Mouse (Mus musculus) liver, adult 2 months (tissue): ENCODE measurements around the gene Gm47995. TPM values are rescaled to one million over a fixed set of nuclear protein-coding genes. Genes with fewer than 3 reads are reported as not detected.

Experiments
- DNase-seq: peaks from one replicate; pipeline ENCODE4 v3.0.0-alpha.2; 2011; ENCODE audit warnings: low read depth, low spot score; ENCODE audit errors: extremely low read depth
- H3K27ac ChIP-seq: fragments of 200-500 bp; replicated peaks from 2 replicates; pipeline ENCODE4 v1.5.1; 2012; ENCODE audit warnings: low read depth, mild to moderate bottlenecking, control low read depth, inconsistent platforms, low read length; ENCODE audit not compliant: insufficient read depth
- H3K27me3 ChIP-seq: fragments of 200-500 bp; 2 replicates; pipeline ENCODE4 v1.6.1; 2012; ENCODE audit warnings: mild to moderate bottlenecking, moderate library complexity, low read length, inconsistent platforms; ENCODE audit not compliant: control insufficient read depth, insufficient read depth
- H3K36me3 ChIP-seq: fragments of 200-500 bp; 2 replicates; pipeline ENCODE4 v1.6.1; 2012; ENCODE audit warnings: low read length, inconsistent platforms; ENCODE audit not compliant: control insufficient read depth, insufficient read depth
- H3K4me1 ChIP-seq: fragments of 200-500 bp; 2 replicates; pipeline ENCODE4 v1.6.1; 2011; ENCODE audit warnings: low read length; ENCODE audit not compliant: control insufficient read depth, insufficient read depth
- H3K4me3 ChIP-seq: fragments of 200-500 bp; 2 replicates; pipeline ENCODE4 v1.5.1; 2011; ENCODE audit warnings: low read depth, mild to moderate bottlenecking, control low read depth, low read length, moderate library complexity; ENCODE audit not compliant: insufficient read depth
- H3K79me2 ChIP-seq: fragments of 200-500 bp; 2 replicates; pipeline ENCODE4 v1.6.1; 2012; ENCODE audit warnings: inconsistent platforms, mild to moderate bottlenecking, low read length, moderate library complexity; ENCODE audit not compliant: control insufficient read depth, insufficient read depth
- H3K9ac ChIP-seq: fragments of 200-500 bp; 2 replicates; pipeline ENCODE4 v1.6.1; 2012; ENCODE audit warnings: low read depth, mild to moderate bottlenecking, control low read depth, inconsistent platforms, low read length
- CTCF ChIP-seq: fragments of 200-500 bp; IDR thresholded peaks from 2 replicates; pipeline ENCODE4 v1.5.1; 2011; ENCODE audit warnings: low read depth, low read length, control low read depth
- POLR2A ChIP-seq: fragments of 200-500 bp; IDR thresholded peaks from 2 replicates; pipeline ENCODE4 v1.6.1; 2011; ENCODE audit warnings: low read length, control low read depth; ENCODE audit not compliant: insufficient read depth; ENCODE audit errors: extremely low read depth
- WGBS: fragments of 180-500 bp; shearing (Covaris S2); methylation state at CpG from one replicate; pipeline ENCODE4 v1.1.7; 2018; 5-methylcytosine and 5-hydroxymethylcytosine counted together
- polyA plus RNA-seq: library from polyadenylated mRNA; depleted of rRNA; stranded (reverse); fragments of >200 nt; gene quantifications from 2 replicates; pipeline ENCODE4 v1.2.3, GENCODE M21; 2012
- total RNA-seq: library from RNA; depleted of rRNA; stranded (reverse); fragments of >200 nt; gene quantifications from 2 replicates; pipeline ENCODE4 v1.2.3, GENCODE M21; 2014

Gene Gm47995
- total and polyA plus RNA-seq, 2 experiments, result not detected

- WGBS, result 81% methylated on average over 1 of the region's 1 CpGs
- no peak for DNase-seq
- no peak overlapping the region for H3K4me3 ChIP-seq
- no peaks in the 10 kb centered on the region for H3K79me2 ChIP-seq
- H3K4me1 ChIP-seq, result no peaks in the 10 kb centered on the region
- no peaks in the 10 kb centered on the region for H3K27me3 ChIP-seq
- no peak overlapping the region for H3K9ac ChIP-seq
- H3K27ac ChIP-seq, result no peak overlapping the region
- no peaks in the 10 kb centered on the region for H3K36me3 ChIP-seq
- TF ChIP-seq CTCF (no peak), POLR2A (no peak)
These were observed 25.1 kb downstream of the Gm47995 start for GRCm38 (mm10) chr1:151223377-151223776.

- no peak overlapping the region for H3K4me3 ChIP-seq
- WGBS, result 94% methylated on average over 1 of the region's 1 CpGs
- no peaks in the 10 kb centered on the region for H3K36me3 ChIP-seq
- H3K27ac ChIP-seq, result no peak overlapping the region
- H3K4me1 ChIP-seq, result no peaks in the 10 kb centered on the region
- TF ChIP-seq POLR2A, result no peak
- no peak for TF ChIP-seq CTCF
- no peaks in the 10 kb centered on the region for H3K27me3 ChIP-seq
- no peak overlapping the region for H3K9ac ChIP-seq
- no peak for DNase-seq
- no peaks in the 10 kb centered on the region for H3K79me2 ChIP-seq
These were observed 26.3 kb downstream of the Gm47995 start for GRCm38 (mm10) chr1:151224536-151224935.

GRCm38 (mm10) chr1:151227506-151227905, 29.3 kb downstream of the Gm47995 start:
- Histone ChIP-seq H3K27me3 (no peaks in the 10 kb centered on the region), H3K9ac (no peak overlapping the region), H3K4me3 (no peak overlapping the region), H3K36me3 (no peaks in the 10 kb centered on the region), H3K79me2 (no peaks in the 10 kb centered on the region), H3K27ac (no peak overlapping the region), H3K4me1 (no peaks in the 10 kb centered on the region)
- no peak for DNase-seq
- 91% methylated on average over 8 of the region's 8 CpGs for WGBS
- TF ChIP-seq POLR2A (no peak), CTCF (no peak)

GRCm38 (mm10) chr1:151228320-151228989, 30.2 kb downstream of the Gm47995 start:
- no peaks in the 10 kb centered on the region for H3K36me3 ChIP-seq
- H3K4me3 ChIP-seq, result no peak overlapping the region
- no peak overlapping the region for H3K9ac ChIP-seq
- no peak overlapping the region for H3K27ac ChIP-seq
- no peaks in the 10 kb centered on the region for H3K79me2 ChIP-seq
- no peaks in the 10 kb centered on the region for H3K27me3 ChIP-seq
- no peaks in the 10 kb centered on the region for H3K4me1 ChIP-seq
- WGBS, result 94% methylated on average over 1 of the region's 1 CpGs
- TF ChIP-seq POLR2A (no peak), CTCF (no peak)
- no peak for DNase-seq

GRCm38 (mm10) chr1:151232346-151232745, 34.1 kb downstream of the Gm47995 start:
- 90% methylated on average over 3 of the region's 3 CpGs for WGBS
- no peak overlapping the region for H3K4me3 ChIP-seq
- H3K27ac ChIP-seq, result no peak overlapping the region
- H3K27me3 ChIP-seq, result no peaks in the 10 kb centered on the region
- no peaks in the 10 kb centered on the region for H3K4me1 ChIP-seq
- no peak for TF ChIP-seq POLR2A
- TF ChIP-seq CTCF, result no peak
- no peak for DNase-seq
- H3K79me2 ChIP-seq, result no peaks in the 10 kb centered on the region
- H3K36me3 ChIP-seq, result no peaks in the 10 kb centered on the region
- H3K9ac ChIP-seq, result no peak overlapping the region

GRCm38 (mm10) chr1:151233756-151234155, 35.5 kb downstream of the Gm47995 start:
- no peaks in the 10 kb centered on the region for H3K27me3 ChIP-seq
- no peaks in the 10 kb centered on the region for H3K4me1 ChIP-seq
- H3K9ac ChIP-seq, result no peak overlapping the region
- H3K4me3 ChIP-seq, result no peak overlapping the region
- H3K36me3 ChIP-seq, result no peaks in the 10 kb centered on the region
- no peak overlapping the region for H3K27ac ChIP-seq
- WGBS, result 83% methylated on average over 3 of the region's 3 CpGs
- TF ChIP-seq POLR2A (no peak), CTCF (no peak)
- no peak for DNase-seq
- no peaks in the 10 kb centered on the region for H3K79me2 ChIP-seq
